Mouse (Mus musculus): ENCODE data around the gene Mysm1. TPM values are rescaled to one million over a fixed set of nuclear protein-coding genes. Genes with fewer than 3 reads are reported as not detected.

The Mysm1 gene
- polyA plus RNA-seq, 1 experiment from 2014 or later, result 8.3 TPM

GRCm38 (mm10) chr4:94901780-94902179 lies 77.1 kb downstream of the Mysm1 start:
- no peaks in the 10 kb centered on the region for H3K36me3 ChIP-seq
- no peaks in the 10 kb centered on the region for H3K4me1 ChIP-seq (replicated peaks)
- WGBS (ENCODE audit: insufficient replicate concordance), result 26% methylated on average over 3 of the region's 3 CpGs
- H3K9me3 ChIP-seq (replicated peaks), result no peaks in the 10 kb centered on the region
- H3K4me3 ChIP-seq (replicated peaks), result no peak overlapping the region
- no peak overlapping the region for H3K9ac ChIP-seq
- H3K4me2 ChIP-seq, result no peak overlapping the region
- DNase-seq, result no peak
- no peak for ATAC-seq (ENCODE audit: low read depth)
- no peaks in the 10 kb centered on the region for H3K27me3 ChIP-seq
- no peak overlapping the region for H3K27ac ChIP-seq

GRCm38 (mm10) chr4:94900744-94901143 lies 78.2 kb downstream of the Mysm1 start:
- no peak overlapping the region for H3K4me3 ChIP-seq (replicated peaks)
- ATAC-seq (ENCODE audit: low read depth) (no peak), DNase-seq (no peak)
- H3K27me3 ChIP-seq, result no peaks in the 10 kb centered on the region
- H3K4me2 ChIP-seq, result no peak overlapping the region
- no peak overlapping the region for H3K9ac ChIP-seq
- no peaks in the 10 kb centered on the region for H3K4me1 ChIP-seq (replicated peaks)
- WGBS (ENCODE audit: insufficient replicate concordance), result 5% methylated on average over 2 of the region's 2 CpGs
- no peaks in the 10 kb centered on the region for H3K36me3 ChIP-seq
- H3K9me3 ChIP-seq (replicated peaks), result no peaks in the 10 kb centered on the region
- no peak overlapping the region for H3K27ac ChIP-seq

Other genes starting within 250 kb of the Mysm1 start
- gene Tek, start 239.8 kb downstream of the Mysm1 start, polyA plus RNA-seq (2015; fragmentation: Nextera tagmentation; extraction: Ambion mirVana), result 4.3 and 6.1 TPM in 2 replicates
- gene Eqtn, start 50.3 kb downstream of the Mysm1 start, polyA plus RNA-seq (2015; fragmentation: Nextera tagmentation; extraction: Ambion mirVana), result not detected in 2 replicates
- 5.9 and 6.4 TPM in 2 replicates for gene Jun, start 73.1 kb upstream of the Mysm1 start, polyA plus RNA-seq (2015; fragmentation: Nextera tagmentation; extraction: Ambion mirVana)